Mouse (Mus musculus) left cerebral cortex, adult 8-10 months (tissue): ENCODE data around the gene Atp5d. TPM values are rescaled to one million over a fixed set of nuclear protein-coding genes. Genes with fewer than 3 reads are reported as not detected.

ENCODE experiments used
- DNase-seq, 2 experiments: peaks; one replicate each; pipeline ENCODE4 v3.0.0; 2022; ENCODE audit warnings: low spot score in 2 of 2
- total RNA-seq, 4 experiments: library from RNA; stranded (reverse); gene quantifications; 2 replicates each; pipeline ENCODE4 v1.2.4; 2022

Gene Atp5d
- total RNA-seq, 4 experiments from 2014 or later, result 306 to 342 (median 330) TPM

GRCm38 (mm10) chr10:80139975-80140665 lies 1.7 kb downstream of the Atp5d start:
- DNase-seq, result no peak

DNA sequence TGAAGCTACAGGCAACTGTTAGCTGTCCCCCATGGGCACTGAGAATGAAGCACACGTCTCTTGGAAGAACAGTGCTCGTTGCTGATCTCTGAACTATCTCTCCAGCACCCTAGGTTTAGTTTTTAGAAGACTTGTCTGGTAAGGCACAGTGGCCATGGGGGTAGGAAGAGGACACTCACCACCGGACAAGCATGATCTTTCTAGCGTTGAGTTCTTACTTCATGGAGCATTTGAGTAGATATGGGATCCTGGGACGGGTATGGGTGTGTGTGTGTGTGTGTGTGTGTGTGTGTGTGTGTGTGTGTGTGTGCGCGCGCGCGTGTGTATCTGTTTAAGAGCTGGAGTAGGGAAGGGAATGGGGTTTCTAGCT lies 2.2 kb downstream of the Atp5d start, which contains the start of gene Cbarp:
Cbarp (minus strand) TSS at position 170 of the 370 bp plus-strand sequence.
- DNase-seq, result no peak

DNA sequence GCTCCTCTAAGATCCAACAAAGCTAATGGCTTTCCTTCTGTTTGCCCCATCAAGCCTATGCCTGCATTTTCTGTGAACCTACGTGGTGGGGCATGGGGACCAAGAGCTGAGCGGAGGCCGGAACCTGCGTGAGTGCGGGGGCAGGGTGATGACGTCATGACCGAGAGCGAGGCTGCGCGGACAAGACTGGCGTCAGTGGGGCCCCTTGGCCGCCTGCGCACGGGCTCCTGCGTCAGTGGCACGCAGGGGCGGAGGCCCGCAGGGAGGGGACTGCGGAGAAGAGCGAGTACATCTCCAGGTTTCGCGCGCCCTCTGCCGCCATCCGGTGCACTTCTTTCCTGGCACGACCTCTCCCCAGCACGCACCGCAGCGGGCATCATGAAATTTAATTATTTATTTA lies 2.8 kb downstream of the Atp5d start:
- DNase-seq, result peak; percentile 94 to 98

GRCm38 (mm10) chr10:80141786-80142529 lies 3.5 kb downstream of the Atp5d start:
- peak in 1 of 2 experiments; percentile 96 for DNase-seq

DNA sequence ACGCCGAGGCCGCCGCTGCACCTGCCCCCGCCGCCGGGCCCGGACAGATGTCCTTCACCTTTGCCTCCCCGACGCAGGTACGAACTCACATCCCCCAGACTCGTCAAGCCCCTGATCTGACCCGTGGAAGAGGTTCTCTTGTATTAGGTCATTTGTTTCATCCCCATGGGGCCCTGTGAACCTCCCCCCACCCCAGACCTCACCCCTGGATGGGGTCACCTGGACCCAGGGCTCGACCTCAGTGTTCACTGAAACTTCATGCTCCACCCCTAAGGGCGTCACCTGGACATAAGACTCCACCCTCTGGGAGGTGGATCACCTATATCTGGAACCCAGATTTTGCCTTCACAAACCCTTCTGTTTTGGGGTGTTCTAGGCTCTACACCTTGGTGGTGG lies 4.1 kb downstream of the Atp5d start:
- peak in 1 of 2 experiments; percentile 63 for DNase-seq

DNA sequence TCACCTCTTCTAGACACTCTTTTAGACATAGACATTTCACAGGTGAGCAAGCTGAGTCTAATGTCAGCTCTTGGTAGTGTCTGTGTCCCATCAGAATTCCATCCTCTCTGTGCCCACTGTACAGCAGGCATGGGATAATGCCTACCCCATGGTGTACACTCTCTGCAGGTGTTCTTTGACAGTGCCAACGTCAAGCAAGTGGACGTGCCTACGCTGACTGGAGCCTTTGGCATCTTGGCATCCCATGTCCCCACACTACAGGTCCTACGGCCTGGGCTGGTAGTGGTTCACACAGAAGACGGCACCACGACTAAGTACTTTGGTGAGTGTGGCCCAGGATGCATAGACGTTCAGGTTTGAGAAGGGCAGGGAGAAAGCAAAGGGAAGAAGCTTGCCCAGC lies 5.2 kb downstream of the Atp5d start:
- no peak for DNase-seq

DNA sequence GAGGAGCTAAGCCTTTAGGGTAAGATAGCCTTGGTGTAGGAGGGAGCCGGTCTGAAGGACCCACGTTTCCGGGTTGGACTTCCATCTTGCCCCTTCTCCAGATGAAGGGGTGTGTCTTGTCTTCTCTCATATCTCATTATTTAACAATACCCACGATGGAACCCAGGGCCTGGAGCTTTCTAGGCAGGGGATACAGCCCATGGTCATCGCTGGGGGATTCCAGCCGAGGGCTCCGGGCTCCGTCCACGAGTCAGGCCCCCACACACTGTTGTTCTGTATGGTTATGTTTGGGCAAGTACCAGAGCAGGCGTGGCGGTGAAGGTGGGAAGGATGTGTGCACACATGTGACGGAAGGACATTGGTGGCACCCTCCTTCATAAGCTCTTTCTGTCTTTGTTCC lies 5.7 kb downstream of the Atp5d start:
- DNase-seq, result no peak

DNA sequence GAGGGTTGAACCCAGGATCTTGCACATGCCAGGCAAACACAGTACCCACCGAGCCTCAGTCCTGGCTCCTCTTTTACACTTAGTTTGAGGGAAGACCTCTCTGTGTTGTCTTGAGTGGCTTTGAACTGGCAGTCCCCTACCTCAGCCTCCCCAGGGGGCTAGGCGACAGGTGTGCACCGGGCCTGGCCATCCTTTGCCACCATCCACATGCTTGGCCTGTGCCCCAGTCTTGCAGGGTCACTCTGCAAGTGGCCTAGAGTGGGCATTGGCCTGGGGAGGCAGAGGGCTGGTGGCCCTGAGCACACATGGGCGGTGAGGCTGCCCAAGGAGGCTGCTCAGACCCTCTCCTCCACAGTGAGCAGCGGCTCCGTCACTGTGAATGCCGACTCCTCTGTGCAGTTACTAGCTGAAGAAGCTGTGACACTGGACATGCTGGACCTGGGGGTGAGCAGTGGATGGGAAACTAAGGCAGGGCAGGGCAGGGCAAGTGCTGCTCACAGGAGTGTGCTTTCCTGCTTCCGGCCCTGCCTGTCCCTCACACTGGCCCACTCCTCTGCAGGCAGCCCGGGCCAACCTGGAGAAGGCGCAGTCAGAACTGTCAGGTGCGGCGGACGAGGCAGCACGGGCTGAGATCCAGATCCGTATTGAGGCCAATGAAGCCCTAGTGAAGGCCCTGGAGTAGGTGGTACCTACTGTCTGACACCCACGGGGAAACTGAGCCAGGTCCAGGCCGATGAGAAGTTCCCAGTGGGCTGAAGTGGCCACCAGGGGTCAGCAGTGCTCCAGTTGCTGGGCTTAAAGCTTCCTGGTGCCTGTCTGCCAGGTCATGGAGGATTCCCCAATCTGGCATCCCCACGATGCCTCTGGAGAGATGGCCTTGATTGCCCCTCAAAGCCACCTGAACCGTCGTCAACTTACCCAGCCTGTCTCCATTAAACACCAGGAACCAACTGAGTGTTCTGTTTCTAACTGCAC lies 6.7 kb downstream of the Atp5d start:
- peak in 1 of 2 experiments; percentile 79 for DNase-seq

DNA sequence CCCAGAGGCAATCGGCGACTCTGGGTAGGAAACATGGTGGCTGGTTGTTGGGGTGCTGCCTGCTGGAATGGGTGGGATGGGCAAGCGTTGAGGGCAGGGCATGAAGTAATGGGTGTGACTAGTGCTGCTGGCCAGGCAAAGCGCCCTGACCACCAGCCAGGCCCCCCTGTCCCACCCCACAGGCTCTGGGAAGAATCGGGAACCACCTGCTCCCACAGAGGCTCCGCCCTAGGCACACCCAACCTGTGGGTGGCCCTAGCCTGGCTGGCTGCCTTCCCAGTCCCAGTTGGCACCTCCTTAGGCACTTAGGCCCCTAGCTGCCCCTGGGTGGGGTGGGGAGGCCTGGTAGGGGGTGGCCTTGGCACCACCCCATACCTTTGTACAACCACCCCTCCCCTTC lies 7.5 kb downstream of the Atp5d start:
- DNase-seq, result no peak

DNA sequence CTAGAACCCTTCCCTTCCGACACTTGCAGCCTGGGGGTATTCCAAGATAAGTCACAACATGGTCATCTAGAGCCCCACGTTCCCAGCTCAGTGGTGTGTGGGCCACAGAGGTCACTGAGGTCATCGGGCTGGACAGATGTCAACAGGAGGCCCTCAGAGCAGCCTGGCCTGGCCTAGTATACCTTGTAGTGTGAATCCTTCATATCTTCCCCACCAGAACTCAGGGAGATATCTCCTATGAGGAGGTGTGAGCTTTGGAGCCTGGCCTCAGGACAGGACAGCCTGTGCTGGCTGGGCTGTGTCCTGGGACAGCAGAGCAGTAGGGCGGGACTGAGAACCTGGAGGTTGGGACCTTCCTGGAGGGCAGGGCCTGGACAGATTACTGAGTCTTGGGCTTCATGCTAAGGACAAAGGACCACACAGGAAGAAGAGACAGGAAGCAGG lies 8.2 kb downstream of the Atp5d start:
- no peak for DNase-seq

DNA sequence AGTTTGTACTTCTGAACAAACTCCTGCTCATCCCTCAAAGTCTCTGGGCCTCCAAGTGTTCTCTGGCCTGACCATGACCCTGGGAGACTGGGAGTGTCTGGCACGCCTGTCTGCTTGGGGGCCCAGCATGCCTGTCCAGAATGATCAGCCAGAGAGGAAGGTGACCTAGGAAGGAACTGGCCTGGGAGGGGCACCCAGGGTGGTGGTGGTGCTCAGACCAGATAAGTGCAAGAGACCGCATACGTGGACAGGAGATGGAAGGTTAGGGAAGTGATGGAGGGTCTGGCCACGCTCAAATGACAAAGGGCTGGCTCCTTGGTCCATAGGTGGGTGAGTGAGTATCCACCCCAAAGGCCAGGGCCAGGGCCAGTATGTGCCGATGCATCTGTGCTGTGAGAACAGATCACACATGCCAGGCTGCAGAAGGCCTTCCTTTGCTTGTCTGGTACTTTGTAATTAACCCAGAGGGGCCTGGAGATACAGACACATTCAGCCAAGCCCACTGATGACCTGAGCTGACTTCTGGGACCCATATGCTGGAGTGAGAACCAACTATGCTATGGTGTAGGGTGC lies 8.8 kb downstream of the Atp5d start:
- DNase-seq, result no peak

DNA sequence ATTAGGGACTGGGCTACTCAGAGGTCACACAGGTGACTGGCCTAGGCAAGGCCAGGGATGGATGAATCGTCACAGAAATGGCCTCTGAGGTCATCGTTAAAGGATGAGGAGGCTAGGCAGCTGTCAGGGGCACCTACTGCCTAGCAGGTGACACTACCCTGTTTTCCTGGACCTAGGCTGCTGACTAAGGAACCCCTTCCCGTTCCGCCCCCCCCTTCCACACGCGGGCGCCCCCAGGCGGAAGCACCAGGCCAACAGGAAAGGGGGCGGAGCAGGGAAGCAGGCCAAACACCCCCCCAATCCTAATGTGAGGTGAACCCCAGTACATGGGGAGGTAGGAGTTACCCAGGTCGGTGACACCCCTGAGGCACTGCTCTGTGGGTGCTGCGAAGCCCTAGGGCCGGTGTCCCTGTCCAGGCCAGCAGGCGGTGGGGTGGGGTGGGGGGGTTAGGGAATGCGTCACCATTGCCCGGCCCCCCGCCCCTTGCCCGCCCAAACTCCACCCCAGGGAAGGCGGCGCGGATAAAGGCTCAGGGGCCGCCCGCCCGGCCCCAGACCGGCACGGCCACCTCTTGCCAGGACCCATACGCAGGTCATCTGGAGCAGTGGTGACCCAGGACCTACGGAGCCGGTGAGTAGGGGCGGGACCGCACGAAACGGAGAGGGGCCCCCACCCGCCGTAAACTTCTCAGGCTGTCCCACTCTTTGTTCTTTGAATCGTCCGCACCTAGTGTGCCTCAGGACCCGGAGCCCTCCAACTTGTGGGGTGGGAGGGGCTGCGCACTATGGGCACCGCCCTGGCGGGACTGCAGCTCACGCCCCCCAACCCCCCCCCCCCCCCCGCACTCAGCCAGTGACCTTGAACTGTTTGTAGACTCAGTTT lies 9.5 kb downstream of the Atp5d start, which contains the start of gene Midn:
Midn (plus strand) TSS at position 554 of the 883 bp plus-strand sequence.
- DNase-seq, result peak in 1 of 2 experiments; percentile 72

- DNase-seq, result peak; percentile 90 to 92
Measured at GRCm38 (mm10) chr10:80148610-80149290, 10.3 kb downstream of the Atp5d start.

GRCm38 (mm10) chr10:80149291-80150225 lies 11.1 kb downstream of the Atp5d start:
- peak; percentile 85 to 98 for DNase-seq

DNA sequence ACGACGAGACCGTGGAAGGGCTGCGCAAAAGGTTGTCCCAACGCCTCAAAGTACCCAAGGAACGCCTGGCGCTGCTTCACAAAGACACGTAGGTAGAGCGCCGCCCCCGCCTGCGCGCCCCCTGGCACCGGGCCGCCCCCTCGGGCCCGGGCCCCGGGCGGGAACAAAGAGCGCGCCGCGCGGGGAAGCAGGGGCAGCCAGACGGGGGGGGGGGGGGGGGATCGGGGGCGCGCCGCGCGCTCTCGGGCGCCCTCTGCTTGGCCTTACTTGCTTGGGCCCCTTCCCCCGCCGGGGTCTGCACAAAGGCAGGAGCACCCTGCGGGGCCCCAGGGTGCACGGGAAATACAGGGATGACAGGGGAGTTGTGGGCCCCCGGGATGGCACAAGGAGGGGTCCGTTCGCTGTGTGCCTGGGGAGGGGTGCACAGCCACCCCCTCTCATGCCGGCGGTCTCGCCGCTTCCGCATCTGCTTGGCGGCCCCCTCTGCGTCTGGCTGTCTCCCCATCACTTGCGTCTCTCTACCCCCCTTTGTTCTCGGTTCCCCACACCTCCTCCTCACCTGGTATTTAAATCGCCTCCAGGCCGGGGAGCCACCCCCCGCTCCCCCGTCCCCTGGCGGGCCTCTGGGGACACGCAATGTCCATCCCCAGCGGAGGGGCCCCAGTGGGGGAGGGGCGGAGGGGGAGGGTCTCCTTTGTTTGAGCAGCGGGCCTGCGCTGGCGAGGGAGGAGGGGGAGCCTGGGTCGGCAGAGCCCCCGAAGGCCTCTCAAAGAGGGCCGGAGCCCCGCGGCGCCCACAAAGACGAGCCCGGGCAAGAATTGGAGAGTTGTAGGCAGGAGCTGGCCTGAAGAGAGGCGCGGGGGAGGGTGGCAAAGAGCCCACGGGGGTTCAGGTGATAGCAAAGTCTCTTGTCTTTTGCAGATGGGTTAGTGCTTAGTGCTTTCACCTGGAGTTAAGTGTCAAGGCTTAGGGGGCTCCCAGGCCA lies 12.1 kb downstream of the Atp5d start:
- peak in 1 of 2 experiments; percentile 68 for DNase-seq

GRCm38 (mm10) chr10:80151211-80152034 lies 13.0 kb downstream of the Atp5d start:
- DNase-seq, result peak in 1 of 2 experiments; percentile 62
